Mouse (Mus musculus): ENCODE measurements around the gene Cacna1d. TPM values are rescaled to one million over a fixed set of nuclear protein-coding genes. Genes with fewer than 3 reads are reported as not detected.

The Cacna1d gene
- total RNA-seq, 2 experiments from 2014 or later: 39.7 to 43.9 TPM

DNA sequence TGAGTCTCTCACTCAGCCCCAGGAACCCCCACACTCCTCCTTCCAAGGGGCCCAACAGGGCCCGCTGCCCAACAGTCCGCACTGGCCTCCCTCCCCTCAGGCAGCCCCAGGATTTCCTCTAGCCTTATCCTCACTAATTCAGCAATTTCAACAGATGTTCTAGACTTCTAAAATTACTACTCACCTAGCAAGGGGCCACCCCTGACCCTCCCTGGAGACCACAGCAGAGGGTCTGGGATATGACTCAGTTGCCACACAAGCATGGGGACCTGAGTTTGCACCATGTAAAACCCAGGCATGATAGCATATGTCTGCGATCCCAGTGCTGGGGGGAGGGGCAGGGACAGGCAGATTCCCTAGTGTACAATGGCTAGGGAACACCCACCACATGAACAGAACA lies 151.1 kb downstream of the Cacna1d start:
- DNase-seq (ENCODE audit: low spot score in 2 of 2): no peak

DNA sequence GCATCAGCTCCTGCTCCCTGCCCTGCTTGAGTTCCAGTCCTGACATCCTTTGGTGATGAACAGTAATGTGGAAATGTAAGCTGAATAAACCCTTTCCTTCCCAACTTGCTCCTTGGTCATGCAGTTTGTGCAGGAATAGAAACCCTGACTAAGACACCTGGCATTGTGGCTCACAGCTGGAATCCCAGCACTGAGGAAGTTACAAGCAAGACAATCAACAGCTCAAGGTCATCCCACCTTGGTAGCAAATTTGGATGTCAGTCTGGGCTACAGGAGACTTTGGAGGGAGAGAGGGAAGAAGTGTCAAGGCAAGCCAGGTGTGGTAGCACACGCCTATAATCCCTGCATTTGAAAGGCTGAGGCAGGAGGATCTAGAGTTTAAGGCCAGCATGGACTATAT lies 159.4 kb downstream of the Cacna1d start:
- no peak for DNase-seq (ENCODE audit: low spot score in 2 of 2)

DNA sequence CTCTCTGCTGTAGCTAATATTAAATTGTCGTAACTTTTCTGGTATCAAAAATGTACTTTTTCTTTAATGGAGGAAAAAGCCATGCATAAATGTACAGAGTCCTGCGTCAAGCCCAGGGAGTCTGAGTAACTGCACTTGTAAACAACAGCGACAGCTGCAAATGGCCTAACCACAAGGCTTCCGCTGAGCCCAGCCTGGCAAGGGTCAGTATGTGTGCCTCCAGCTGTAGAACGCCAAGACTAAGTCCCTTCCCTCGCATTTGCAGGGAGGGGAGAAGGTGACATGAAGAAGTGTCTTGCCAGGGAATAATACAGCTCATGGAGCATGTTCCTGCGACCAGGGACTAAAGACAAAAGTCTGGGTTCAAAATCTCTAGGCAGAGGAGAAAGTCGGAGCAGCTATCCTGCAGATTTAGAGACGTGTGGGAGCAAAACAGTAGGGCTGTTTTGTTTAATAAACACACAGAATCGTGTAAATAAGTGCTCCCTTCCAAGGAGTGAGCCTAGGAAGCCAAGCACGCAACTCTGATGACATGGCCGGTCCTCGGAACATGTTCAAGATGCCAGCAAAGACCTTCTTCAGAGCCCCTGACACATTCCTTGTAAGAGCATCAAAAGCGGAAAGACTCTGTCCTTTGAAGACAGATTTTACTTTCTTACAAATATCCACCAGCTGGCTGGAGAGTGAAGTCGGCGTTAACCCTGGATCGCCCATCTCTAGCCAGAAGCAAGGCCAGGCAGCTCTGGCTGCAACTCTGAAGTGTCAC lies 160.7 kb downstream of the Cacna1d start:
- no peak for DNase-seq (ENCODE audit: low spot score in 2 of 2)

DNA sequence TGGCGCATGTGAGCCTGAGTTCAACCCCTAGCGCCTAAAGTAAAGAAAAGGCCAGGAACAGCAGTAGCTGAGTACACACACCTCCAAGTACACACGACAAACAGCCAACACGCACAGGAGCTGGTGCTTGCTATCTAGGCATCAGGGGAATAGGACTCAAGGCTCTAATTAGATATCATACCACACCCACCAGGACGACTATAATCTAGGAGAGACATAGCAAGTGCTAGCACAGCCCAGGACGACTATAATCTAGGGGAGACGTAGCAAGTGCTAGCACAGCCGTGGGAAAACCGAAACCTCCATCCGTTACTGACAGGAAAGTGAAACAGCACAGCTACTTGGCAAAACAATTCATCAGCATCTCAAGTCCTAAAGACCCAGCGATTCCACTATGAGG lies 162.1 kb downstream of the Cacna1d start:
- no peak for DNase-seq (ENCODE audit: low spot score in 2 of 2)

DNA sequence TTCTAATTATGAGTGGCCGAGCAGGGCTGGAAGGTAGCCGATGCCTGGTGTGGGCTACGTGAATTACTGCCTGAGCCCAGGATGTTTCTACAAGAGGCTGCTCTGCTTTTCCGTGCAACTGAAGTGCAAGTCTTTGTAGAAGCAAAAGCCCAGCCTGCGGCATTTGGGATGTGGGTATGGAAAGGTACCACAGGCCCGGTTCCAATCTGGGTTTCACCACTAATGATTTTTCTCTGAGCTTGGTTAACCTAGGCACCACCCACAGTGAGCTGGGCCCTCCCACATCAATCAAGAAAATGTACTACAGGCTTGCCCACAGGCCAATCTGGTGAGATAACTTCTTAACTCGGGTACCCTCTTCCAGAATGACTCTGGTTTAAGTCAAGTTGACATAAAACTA lies 163.8 kb downstream of the Cacna1d start:
- DNase-seq (ENCODE audit: low spot score in 2 of 2): peak in 1 of 2 experiments; percentile 34

DNA sequence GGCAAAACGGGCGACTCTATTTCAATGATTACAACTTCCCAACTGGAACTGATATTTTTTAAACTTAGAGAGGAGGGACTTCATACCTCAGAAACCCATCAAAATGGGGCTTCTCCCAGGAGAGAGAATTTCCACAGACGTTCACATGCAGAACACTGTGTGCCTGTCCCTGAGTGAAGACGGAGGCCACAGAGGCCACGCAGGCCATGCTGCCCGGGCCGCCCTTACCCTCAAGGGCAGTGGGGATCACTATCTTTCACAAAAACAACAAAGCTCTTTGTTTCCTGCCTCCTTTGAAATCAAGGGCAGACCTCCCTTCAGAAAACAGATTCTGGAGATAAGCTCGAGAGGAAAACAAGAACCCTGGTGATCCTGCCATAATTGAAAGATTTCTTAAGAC lies 164.2 kb downstream of the Cacna1d start:
- DNase-seq (ENCODE audit: low spot score in 2 of 2): no peak

DNA sequence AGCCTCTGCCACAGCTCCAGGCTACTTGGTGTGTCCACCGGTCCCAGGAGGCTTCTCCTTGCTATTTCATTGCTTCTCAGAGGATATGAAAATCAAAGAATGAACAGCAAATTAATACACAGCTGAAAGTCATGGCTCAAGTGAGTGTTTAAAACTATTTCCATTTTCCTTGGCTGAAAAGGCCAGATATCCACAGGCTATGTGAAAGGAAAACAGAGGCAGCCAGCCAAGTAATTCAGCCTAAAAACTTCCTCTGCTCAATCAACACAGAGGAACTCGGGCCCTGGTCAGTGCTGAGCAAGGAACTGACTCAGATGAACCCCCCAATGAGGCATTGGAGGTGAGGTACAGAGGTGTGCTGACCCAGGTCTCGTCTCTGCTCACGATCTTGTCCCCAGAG lies 165.0 kb downstream of the Cacna1d start:
- DNase-seq (ENCODE audit: low spot score in 2 of 2): no peak

DNA sequence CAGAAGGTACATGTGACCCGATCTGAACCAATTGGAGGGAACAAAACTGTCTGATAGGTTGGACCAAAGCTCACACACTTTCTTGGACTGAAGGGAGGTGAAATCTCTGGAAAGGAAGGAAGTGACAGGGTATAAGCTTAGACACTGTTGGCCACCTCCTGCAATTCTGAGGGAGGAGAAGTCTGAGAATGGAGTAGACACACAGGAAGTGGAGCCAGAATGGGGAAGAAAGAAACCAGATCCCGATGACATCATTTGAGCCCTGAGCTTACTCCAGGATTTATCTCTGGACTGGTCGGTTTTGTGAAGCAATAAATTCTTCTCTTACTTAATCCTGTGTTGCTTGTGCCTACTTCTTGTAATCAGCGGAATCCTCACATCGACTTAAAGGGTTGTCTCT lies 166.3 kb downstream of the Cacna1d start:
- DNase-seq (ENCODE audit: low spot score in 2 of 2): no peak

DNA sequence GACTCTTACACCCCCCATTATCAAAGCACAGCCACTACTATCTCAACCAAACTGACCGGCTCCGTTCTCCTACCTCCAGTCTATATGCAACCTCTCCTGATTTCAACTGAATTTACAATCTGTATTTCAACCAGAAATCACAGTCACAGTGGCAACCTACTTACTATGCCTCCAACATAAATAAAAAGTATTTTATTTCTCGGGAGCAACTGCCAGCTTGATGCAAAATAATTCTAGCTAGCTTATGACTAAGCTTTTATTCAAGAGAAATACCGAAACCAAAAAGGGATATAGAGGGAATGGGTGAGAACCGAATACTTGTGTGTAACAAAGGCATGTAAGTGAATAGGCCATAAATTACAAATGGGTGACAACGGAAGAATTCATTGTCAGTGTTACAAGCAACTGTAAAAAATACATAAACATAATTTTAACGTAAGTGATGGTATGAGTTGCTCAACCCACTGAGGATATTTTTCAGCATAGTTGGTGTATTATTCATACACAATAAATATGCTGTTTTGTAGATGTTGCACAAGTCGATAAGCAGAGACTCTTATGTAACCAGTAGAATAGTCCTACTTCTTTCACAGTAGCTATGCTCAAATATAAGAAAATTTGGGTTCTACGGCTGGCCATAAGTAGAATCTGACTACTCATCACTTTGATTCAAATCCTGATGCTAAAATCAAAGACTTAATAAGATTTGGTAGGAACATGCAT lies 172.4 kb downstream of the Cacna1d start:
- no peak for DNase-seq (ENCODE audit: low spot score in 2 of 2)

DNA sequence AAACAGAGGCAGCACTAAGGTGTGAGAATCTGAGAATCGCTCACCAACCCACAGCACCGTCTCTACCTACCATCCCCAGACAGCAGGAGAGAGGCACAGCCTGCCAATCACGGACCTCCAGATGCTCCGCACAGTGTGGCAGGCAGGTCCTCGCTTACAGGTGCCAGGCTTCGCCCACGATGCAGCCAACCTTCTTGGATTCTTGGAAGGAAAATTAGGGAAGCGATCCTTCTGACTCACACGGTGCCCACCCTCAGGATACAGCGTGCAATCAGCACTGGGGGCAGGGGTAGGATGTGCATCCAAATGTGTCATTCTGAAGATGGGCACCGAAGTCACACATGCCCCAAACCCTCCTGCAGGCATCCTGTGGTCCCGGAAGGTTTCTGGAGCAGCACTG lies 173.0 kb downstream of the Cacna1d start:
- DNase-seq (ENCODE audit: low spot score in 2 of 2): peak; percentile 43 to 64

DNA sequence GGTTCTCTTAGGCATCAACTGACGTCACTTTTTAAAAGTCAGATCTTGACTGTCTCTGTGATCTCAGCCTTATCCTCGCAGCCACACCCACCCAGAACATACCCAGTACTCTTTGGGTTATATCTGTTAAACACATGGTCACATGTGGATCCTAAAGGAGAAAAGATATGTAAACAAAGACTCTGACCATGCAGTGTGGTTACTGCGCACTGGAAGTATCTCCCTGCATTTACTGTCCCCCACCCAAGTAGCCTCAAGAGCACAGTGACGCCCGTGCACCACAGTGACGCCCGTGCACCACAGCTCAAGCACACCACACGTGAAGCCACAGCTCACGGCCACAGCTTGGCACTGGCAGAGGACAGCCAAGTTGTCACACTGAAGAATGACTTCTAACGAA lies 173.6 kb downstream of the Cacna1d start:
- DNase-seq (ENCODE audit: low spot score in 2 of 2): no peak

DNA sequence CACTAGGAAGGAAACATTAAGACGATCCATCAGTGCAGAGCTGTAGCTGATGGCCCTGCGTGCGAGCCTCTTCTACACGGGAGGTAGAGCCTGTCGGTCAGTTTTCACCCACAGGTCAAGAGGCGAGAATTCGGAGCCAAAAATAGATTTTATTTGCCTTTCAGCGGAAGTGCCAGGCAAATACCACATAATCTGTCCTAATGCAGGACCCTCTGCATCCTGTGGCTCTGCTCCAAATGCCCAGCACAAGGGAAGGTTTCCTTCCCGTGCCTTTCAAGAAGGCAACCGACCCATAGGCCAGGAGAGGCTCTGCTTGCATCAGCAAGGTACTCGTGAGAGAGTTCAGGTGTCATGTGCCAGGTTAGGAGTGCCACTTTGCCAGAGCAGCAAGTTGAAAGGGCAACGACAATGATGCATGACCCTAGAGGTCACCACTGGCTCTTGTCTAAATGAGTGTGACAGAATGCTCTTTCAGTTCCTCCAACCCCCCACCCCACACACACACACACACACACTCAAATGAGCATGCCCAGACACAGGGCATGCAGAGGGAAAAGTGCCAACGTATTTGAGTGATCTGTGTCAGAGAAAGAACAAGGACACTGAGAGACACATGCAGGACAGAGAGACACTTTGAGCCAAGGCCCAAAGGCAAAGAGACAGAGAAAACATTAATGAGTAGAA lies 179.9 kb downstream of the Cacna1d start:
- no peak for DNase-seq (ENCODE audit: low spot score in 2 of 2)

DNA sequence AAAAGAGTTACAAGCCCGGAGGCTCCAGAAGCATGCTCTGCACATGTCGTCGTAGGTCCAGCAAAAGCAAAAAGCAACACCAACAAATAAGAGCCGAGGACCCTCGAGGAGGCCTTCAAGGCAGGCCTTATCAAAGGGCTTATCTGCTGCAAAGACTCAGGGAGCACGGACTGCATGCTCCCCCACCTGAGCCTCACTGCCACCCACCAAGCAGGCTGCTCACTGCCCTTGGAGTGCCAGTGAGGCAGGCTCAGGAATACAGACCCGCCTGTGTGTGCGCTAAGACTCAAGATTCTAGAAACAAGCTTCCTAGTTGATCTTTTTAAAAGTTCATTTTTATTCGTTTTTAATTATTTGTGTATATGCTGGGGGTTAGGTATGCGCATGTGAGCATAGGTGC lies 181.0 kb downstream of the Cacna1d start:
- no peak for DNase-seq (ENCODE audit: low spot score in 2 of 2)

DNA sequence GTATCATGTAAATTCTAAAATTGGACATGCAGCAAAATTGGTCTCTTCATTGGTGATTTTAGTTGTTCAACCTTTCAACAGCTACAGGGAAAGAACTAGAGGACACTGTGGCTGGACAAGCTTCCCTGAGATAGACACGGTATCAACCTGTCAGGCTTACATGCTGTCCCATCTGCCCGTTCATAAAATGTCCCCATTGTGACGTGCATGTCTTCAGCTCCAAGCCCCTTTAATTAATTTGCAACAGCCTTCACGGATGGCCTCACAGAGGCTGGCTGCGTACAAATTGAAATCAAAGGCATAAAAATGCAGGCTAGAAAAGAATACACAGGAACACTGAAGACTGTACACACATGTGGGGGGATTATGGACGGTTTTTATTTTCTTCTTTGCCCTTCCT lies 185.0 kb downstream of the Cacna1d start:
- DNase-seq (ENCODE audit: low spot score in 2 of 2): no peak

DNA sequence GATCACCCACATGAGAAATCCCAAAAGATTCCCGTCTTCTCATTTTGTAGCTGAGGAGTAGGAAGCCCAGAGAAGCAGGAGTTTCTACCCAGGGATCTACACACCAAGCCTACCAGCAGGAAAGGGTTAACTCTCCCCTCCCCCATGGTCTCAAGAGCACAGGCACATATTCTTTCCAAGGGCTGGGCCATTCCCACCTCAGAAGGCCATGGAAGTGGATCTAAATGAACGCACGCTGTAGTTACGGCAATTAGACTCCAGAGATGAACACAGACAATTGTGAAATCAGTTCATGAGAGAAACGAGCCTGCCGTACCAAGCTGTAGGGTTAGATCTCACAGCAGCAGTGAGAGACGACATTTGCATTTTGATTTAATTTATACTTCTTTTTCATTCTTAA lies 191.3 kb downstream of the Cacna1d start:
- DNase-seq (ENCODE audit: low spot score in 2 of 2): no peak

DNA sequence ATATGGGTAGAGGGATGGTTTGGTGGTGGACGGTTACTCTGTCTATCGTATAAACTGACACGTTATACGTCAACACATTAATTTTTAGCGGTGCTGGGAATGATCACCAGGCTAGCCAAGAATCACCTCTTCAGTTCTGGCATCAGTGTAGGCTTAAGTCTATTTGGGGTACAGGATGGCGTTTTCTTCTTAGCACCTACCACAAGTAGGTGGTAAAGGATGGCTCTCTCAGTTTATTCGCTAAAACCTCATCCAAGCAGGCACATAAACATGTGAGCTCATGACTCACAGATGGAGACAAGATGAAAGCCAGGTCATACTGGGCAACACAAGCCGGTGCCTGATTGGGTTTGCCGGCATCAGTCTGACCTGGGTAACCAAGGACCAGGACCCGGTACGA lies 193.8 kb downstream of the Cacna1d start:
- DNase-seq (ENCODE audit: low spot score in 2 of 2): no peak

DNA sequence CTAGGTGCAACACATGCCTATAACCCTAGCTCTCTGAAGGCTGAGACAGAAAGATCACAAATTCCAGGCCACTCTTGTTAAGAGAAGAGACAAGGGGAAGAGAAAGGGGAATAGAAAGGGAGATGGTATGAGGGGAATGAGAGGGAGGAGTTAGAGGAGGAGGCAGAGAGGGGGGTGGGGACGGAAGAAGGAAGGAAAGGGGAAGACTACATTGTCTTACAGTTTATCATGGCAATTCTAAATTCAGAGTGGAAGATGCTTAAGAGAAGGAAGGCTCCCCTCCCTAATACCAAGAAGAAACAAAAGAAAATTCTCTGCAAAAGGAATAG lies 199.2 kb downstream of the Cacna1d start:
- DNase-seq (ENCODE audit: low spot score in 2 of 2): no peak

DNA sequence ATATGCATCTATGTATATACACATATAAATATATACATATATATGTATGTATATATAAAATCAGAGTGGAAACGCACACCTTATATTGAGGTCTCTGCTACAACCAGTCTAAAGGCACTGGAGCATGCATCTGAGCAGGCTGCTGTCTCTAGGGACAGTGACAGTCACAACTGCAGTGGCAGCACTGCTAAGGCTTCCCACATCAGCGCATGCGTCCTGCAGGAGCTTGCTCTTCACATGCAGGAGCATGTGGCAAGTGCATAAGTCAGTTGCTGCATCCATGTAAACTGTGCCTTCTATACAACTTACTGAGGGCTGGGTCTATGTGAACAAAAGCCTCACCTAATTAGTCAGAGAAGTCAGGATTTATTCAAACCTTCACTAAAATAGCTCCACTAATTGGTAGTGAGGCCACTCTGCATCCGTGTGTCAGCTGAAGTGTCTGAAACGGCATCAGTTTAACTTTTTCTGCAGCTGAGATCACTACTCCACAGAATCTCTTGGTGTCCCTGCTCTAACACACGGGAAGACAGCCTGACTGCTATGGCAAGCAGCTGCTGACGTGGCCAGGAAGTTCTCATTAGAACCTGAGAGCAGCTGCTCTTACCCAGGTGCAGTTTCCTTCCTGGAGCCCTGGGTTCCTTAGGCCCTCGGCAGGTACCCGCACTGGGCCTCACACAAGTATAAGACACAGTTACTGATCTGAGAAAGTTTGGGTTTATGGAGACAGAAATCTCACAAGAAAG lies 199.7 kb downstream of the Cacna1d start:
- no peak for DNase-seq (ENCODE audit: low spot score in 2 of 2)

DNA sequence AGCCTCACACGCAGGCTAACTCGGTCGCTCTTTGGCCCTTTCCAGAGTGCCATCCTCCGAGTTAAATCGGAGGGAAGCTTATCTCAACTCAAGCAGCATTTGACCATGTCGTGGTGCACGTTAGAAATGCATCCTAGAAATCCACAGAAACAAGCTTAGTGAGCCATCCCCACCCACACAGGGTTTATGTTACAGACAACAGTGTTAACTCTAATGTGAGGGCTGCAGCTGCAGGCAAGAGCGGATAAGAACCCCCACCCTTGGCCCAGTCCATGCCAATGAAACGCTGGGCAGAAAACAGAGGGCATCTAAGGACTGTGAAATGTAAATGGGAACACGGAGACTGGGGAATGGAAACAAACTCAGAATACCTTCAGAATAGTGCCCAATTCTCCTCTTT lies 206.8 kb downstream of the Cacna1d start:
- DNase-seq (ENCODE audit: low spot score in 2 of 2): no peak

DNA sequence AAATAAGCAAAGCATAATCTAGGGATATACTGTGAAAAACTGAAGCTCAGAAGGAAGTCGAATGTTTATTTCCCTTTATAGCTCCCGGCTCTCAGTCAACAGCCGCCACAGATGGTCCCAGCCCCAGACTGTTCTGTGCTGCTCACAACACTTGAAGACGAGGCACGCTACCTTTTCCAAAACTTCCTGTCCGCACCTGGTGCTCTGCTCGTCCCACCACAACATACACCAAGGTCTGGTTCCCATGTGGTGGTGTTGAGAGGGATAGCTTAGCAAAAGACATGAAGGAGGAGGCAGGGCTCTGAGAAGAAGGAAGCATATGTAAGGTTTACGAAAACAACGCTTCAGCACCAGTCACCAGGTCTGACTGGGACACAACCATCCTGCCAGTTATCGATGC lies 207.2 kb downstream of the Cacna1d start:
- DNase-seq (ENCODE audit: low spot score in 2 of 2): peak; percentile 32 to 73

DNA sequence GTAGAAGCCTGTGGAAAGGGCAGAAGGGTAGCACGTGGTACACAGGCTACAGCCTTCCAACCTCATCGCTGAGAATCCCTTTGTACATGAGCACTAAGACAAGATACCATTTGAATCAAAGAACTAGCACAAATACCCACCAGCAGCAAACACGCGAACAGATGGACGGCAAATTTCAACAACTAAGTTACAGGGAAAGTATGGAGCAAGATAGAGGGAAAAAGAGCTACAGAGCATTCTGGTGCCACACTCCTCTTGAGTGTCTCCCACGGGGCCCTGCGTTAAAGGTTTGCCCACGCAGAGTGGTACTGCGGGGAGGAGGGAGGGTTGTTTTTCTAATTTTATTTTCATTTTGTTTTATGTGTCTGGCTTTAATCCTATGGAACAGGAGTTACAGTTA lies 215.7 kb downstream of the Cacna1d start:
- DNase-seq (ENCODE audit: low spot score in 2 of 2): peak in 1 of 2 experiments; percentile 46

DNA sequence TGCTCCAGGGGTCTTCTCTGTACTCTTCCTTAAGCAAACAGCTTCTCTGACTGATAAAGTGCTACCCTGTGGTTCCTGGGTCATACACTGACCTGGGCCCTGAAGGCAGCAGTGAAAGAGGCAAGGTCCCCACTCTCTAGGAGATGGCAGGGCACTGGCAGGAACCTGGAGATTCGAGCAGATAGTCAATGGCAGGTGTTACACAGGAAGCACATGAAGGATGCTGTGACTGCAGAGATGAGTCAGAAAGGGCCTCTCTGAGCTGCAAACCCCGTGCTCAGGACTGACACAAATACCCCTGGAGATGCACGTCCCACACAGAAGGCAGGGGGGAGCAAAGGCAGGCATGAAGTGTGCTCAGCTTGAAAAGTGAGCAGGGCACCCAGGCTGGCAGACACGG lies 218.3 kb downstream of the Cacna1d start:
- DNase-seq (ENCODE audit: low spot score in 2 of 2): no peak
